Mouse (Mus musculus): ENCODE measurements around the gene Castor1.

DNA sequence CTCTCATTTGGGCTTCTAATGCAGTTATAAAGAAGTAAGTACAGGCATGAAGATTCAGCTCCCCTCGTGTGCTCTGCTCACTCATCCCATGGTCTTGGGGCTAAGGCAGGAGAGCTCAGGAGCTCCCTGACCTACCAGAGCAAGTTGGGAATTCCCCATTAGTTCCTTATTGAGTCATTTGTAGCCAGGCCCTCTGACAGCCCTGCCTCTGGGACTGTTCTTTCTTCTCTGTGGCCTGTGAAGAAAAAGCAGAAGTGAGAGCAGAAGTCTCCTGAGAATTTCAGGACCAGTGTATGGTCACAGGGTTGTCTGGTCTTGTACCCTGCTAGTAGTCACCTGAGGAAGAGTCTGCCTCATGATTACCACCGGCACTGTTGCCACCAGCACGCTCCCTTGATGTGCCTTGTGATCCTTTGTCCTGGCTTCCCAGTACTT, 22.4 kb upstream of the Castor1 start:
- TF ChIP-seq POLR2A (IDR thresholded peaks at IDR 0.05; ENCODE audit: low read depth, low read length), result no peak
- no peak for TF ChIP-seq CTCF (conservative IDR thresholded peaks at IDR 0.05; ENCODE audit: insufficient read depth, insufficient read length, low read depth, low read length)
